Mouse (Mus musculus): ENCODE results near the gene Art2b.

DNA sequence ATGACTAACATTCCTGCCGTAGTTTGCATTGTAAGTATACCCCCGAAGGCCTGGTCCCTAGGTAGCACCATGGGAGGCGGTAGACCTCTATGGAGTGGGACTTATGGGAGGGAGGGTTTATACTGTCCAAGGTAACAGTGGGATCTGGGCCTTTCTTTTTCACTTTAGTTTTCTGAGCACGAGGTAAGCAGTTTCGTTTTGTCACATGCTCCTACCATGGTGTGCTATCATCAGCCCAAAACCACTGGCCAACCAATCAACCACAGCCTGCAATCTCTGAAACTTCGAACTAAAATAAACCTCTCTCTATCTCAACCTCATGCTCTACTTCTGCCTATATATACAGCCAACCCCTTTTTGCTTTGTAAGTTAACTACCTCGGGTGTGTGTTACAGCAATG is 32.9 kb upstream of the Art2b start:
- no peak for TF ChIP-seq CTCF (IDR thresholded peaks at IDR 0.05; ENCODE audit: borderline replicate concordance, control insufficient read depth, extremely low read depth, insufficient read depth, low read length, poor library complexity)
- TF ChIP-seq POLR2A (IDR thresholded peaks at IDR 0.05; ENCODE audit: control insufficient read depth, extremely low read depth, insufficient read depth, low read length, poor library complexity): no peak

Measured in thymus, adult 2 months (tissue).